Mouse (Mus musculus) urinary bladder, postnatal 36 days (tissue): ENCODE measurements at regions not wholly inside any gene's neighbourhood (a gene's known extent, or its start where the extent isn't known, plus 50 kb on each side); places are given as distances from the start of the nearest gene placed in this dataset.

Experiments
- DNase-seq, 2 experiments: peaks; one replicate each; pipeline ENCODE4 v3.0.0; 2022; ENCODE audit warnings: low spot score in 2 of 2, mixed read lengths in 1 of 2

GRCm38 (mm10) chr4:9005938-9006626, 767.2 kb upstream of the Car8 start:
- DNase-seq = no peak

GRCm38 (mm10) chr4:9003891-9004290, 765.0 kb upstream of the Car8 start:
- DNase-seq = no peak

GRCm38 (mm10) chr4:9002380-9002779, 763.5 kb upstream of the Car8 start:
- no peak for DNase-seq

- no peak for DNase-seq
These were observed 759.8 kb upstream of the Car8 start for GRCm38 (mm10) chr4:8998606-8999005.

GRCm38 (mm10) chr4:8992171-8992570, 753.3 kb upstream of the Car8 start:
- DNase-seq = no peak

GRCm38 (mm10) chr4:8990551-8990950, 751.7 kb upstream of the Car8 start:
- no peak for DNase-seq

GRCm38 (mm10) chr4:8989614-8990013, 750.8 kb upstream of the Car8 start:
- DNase-seq = no peak

GRCm38 (mm10) chr4:8989110-8989509, 750.3 kb upstream of the Car8 start:
- no peak for DNase-seq

- DNase-seq = no peak
These were observed 749.5 kb upstream of the Car8 start for GRCm38 (mm10) chr4:8988345-8988733.

- no peak for DNase-seq
These were observed 748.9 kb upstream of the Car8 start for GRCm38 (mm10) chr4:8987544-8988344.

GRCm38 (mm10) chr4:8986394-8987091, 747.7 kb upstream of the Car8 start:
- DNase-seq = no peak

- no peak for DNase-seq
These were observed 745.3 kb upstream of the Car8 start for GRCm38 (mm10) chr4:8984059-8984606.

- no peak for DNase-seq
These were observed 740.1 kb upstream of the Car8 start for GRCm38 (mm10) chr4:8978949-8979348.

GRCm38 (mm10) chr4:8969951-8970455, 731.2 kb upstream of the Car8 start:
- DNase-seq = no peak

GRCm38 (mm10) chr4:8968741-8969140, 729.9 kb upstream of the Car8 start:
- DNase-seq = peak in 1 of 2 experiments; percentile 74

- DNase-seq = no peak
These were observed 729.1 kb upstream of the Car8 start for GRCm38 (mm10) chr4:8967986-8968385.

GRCm38 (mm10) chr4:8965563-8965962, 726.7 kb upstream of the Car8 start:
- no peak for DNase-seq

- no peak for DNase-seq
These were observed 724.2 kb upstream of the Car8 start for GRCm38 (mm10) chr4:8962959-8963572.

GRCm38 (mm10) chr4:8961851-8962250, 723.0 kb upstream of the Car8 start:
- no peak for DNase-seq

- DNase-seq = no peak
These were observed 718.9 kb upstream of the Car8 start for GRCm38 (mm10) chr4:8957771-8958170.

GRCm38 (mm10) chr4:8957023-8957343, 718.1 kb upstream of the Car8 start:
- no peak for DNase-seq
